In genomic region chr17:83513655-83514212, GRCm38 (mm10) we compare ENCODE assay signal across 7 mouse cellular contexts. TPM values are rescaled to one million over a fixed set of nuclear protein-coding genes. Genes with fewer than 3 reads are reported as not detected.
DNase-seq lines count a peak whose midpoint lies in the region; ATAC-seq and TF ChIP-seq lines count a peak whose summit lies in the region.

No protein-coding gene starts in this region.

- no peaks in the 10 kb centered on the region for H3K27me3 ChIP-seq in spleen, adult 2 months (ENCODE audit: control insufficient read depth, insufficient read depth, low read length)
- no peaks in the 10 kb centered on the region for H3K27me3 ChIP-seq in limb, embryonic 10.5 days (ENCODE audit: low read depth, poor library complexity, severe bottlenecking)
- no peaks in the 10 kb centered on the region for H3K27me3 ChIP-seq in neural tube, embryonic 14.5 days (ENCODE audit: control insufficient read depth, insufficient read depth, low read length)

- TF ChIP-seq POLR2A in spleen, adult 2 months (IDR thresholded peaks at IDR 0.05; ENCODE audit: low read depth, low read length), result no peak
- no peak for TF ChIP-seq POLR2A in embryonic fibroblast, embryonic 13.5 days (IDR thresholded peaks at IDR 0.05; ENCODE audit: low read depth, low read length)

- peak in 1 of 2 experiments; percentile 7 for DNase-seq in spleen, adult 2 months (ENCODE audit: low read depth in 1 of 2, low spot score in 2 of 2)
- DNase-seq in spleen, postnatal 4 days (ENCODE audit: low spot score in 2 of 2), result no peak
- no peak for DNase-seq in limb, embryonic 10.5 days (ENCODE audit: low spot score)
- no peak for DNase-seq in cerebellum, adult 18-20 months
- DNase-seq in right cerebral cortex, postnatal 4 days, result no peak

- no peak for TF ChIP-seq CTCF in spleen, adult 2 months (IDR thresholded peaks at IDR 0.05; ENCODE audit: extremely low read depth, insufficient read depth, insufficient read length, insufficient replicate concordance)
- no peak for TF ChIP-seq CTCF in embryonic fibroblast, embryonic 13.5 days (IDR thresholded peaks at IDR 0.05; ENCODE audit: borderline replicate concordance, insufficient read depth, low read length)

- peak overlapping the region; percentile 84 for H3K9ac ChIP-seq in neural tube, embryonic 14.5 days (replicated peaks; ENCODE audit: low read depth, low read length)

- H3K27ac ChIP-seq in spleen, adult 2 months (ENCODE audit: insufficient read depth, low read length), result peak overlapping the region; percentile 77
- no peak overlapping the region for H3K27ac ChIP-seq in embryonic fibroblast, embryonic 13.5 days (ENCODE audit: insufficient read depth, low read length)
- peak overlapping the region; percentile 96 for H3K27ac ChIP-seq in limb, embryonic 10.5 days
- peak overlapping the region; percentile 82 for H3K27ac ChIP-seq in neural tube, embryonic 14.5 days (ENCODE audit: low read depth, low read length)

- peak; percentile 70; the same call in 1 of the 2 replicates for ATAC-seq in neural tube, embryonic 14.5 days (ENCODE audit: low read depth)

- peak overlapping the region; percentile 93 for H3K4me3 ChIP-seq in spleen, adult 2 months (ENCODE audit: extremely low read depth, insufficient read depth, insufficient read length)
- peak overlapping the region; percentile 99 for H3K4me3 ChIP-seq in embryonic fibroblast, embryonic 13.5 days (ENCODE audit: insufficient read depth, low read length)
- peak overlapping the region; percentile 94 for H3K4me3 ChIP-seq in limb, embryonic 10.5 days
- peak overlapping the region; percentile 83 for H3K4me3 ChIP-seq in neural tube, embryonic 14.5 days (ENCODE audit: low read depth, low read length)

- peak overlapping the region; percentile 86 for H3K4me2 ChIP-seq in neural tube, embryonic 14.5 days (ENCODE audit: low read depth, low read length)

- peaks cover 17% of the 10 kb centered on the region for H3K4me1 ChIP-seq in spleen, adult 2 months (ENCODE audit: control insufficient read depth, insufficient read depth, insufficient read length)
- peaks cover 2% of the 10 kb centered on the region; the same call in 1 of the 2 replicates for H3K4me1 ChIP-seq in embryonic fibroblast, embryonic 13.5 days (ENCODE audit: control insufficient read depth, insufficient read depth, low read length)
- H3K4me1 ChIP-seq in limb, embryonic 10.5 days, result peaks cover 24% of the 10 kb centered on the region
- peaks cover 16% of the 10 kb centered on the region for H3K4me1 ChIP-seq in neural tube, embryonic 14.5 days (ENCODE audit: control insufficient read depth, insufficient read depth, low read length)

- WGBS in spleen, adult 2 months, result under 1% methylated on average over 24 of the region's 24 CpGs
- 2% methylated on average over 24 of the region's 24 CpGs for WGBS in limb, embryonic 10.5 days
- 3% methylated on average over 24 of the region's 24 CpGs for WGBS in neural tube, embryonic 14.5 days

- H3K9me3 ChIP-seq in limb, embryonic 10.5 days (replicated peaks), result no peaks in the 10 kb centered on the region
- no peaks in the 10 kb centered on the region for H3K9me3 ChIP-seq in neural tube, embryonic 14.5 days (ENCODE audit: control insufficient read depth, low read length)

- H3K36me3 ChIP-seq in spleen, adult 2 months (ENCODE audit: control insufficient read depth, insufficient read depth, low read length), result no peaks in the 10 kb centered on the region
- H3K36me3 ChIP-seq in limb, embryonic 10.5 days, result no peaks in the 10 kb centered on the region
- no peaks in the 10 kb centered on the region for H3K36me3 ChIP-seq in neural tube, embryonic 14.5 days (ENCODE audit: control insufficient read depth, insufficient read depth, low read length)

RNA-seq across cellular contexts. Expression of gene Cox7a2l, which starts 3.4 kb away (rescaled TPM):
- 78.0 and 82.0 TPM in 2 replicates for polyA plus RNA-seq in spleen, adult 2 months (2012; rRNA removed)
- 284 and 297 TPM in 2 replicates for polyA plus RNA-seq in embryonic fibroblast, embryonic 13.5 days (2011; ENCODE audit: insufficient read length, low read depth, missing spikeins)
- polyA plus RNA-seq in limb, embryonic 10.5 days (2016; fragmentation: Nextera tagmentation; extraction: Ambion mirVana), result 113 and 121 TPM in 2 replicates
- 205 and 209 TPM in 2 replicates for polyA plus RNA-seq in neural tube, embryonic 14.5 days (2014; fragmentation: Nextera tagmentation; extraction: Ambion mirVana)
